Mouse (Mus musculus): ENCODE measurements around the gene B4galnt1.
"Not testable (repeated sequence)": the region's sequence is repeated elsewhere in the genome, so short reads cannot be mapped to it uniquely, and the experiment has no call there.

DNA sequence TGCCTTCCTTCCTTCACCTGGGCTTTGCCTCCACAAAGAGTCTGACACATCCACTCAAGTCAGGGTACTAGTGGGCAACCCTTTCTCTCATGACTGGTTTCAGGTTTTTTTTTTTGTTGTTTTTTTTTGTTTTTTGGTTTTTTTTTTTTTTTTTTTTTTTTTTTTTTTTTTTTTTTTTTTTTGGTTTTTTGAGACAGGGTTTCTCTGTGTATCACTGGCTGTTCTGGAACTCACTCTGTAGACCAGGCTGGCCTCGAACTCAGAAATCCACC is 27.0 kb downstream of the B4galnt1 start:
- TF ChIP-seq CTCF (IDR thresholded peaks at IDR 0.05); POLR2A (IDR thresholded peaks at IDR 0.05; ENCODE audit: insufficient read depth, low read depth, low read length): not testable (repeated sequence)
